Mouse (Mus musculus): Measurements from ENCODE around the gene 4930522H14Rik. TPM values are rescaled to one million over a fixed set of nuclear protein-coding genes. Genes with fewer than 3 reads are reported as not detected.

Gene 4930522H14Rik
- polyA plus RNA-seq, 1 experiment from 2014 or later: not detected

DNA sequence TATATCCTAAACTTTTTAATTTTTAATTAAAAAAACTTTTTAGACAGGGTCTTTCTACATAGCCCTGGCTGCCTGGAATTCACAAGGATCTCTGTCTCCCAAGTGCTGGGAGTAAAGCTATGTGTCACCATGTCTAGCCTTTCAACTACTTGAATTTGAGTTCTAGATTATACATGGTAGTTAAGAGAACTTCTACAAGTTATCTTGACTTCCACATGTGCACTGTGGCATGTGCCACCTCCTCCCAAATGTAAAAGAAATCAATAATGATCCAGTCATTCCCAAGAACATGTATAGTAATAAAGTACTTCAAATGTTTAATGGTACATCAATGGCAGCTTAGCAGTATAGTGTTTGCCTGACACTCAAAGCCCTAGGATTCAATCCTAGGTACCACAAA lies 63.4 kb downstream of the 4930522H14Rik start:
- Histone ChIP-seq H3K36me3 (replicated peaks) (peaks cover 12% of the 10 kb centered on the region), H3K4me3 (no peak overlapping the region), H3K27ac (no peak overlapping the region), H3K27me3 (ENCODE audit: poor library complexity, severe bottlenecking) (no peaks in the 10 kb centered on the region), H3K9me3 (no peaks in the 10 kb centered on the region), H3K4me1 (no peaks in the 10 kb centered on the region)
- no peak for DNase-seq (ENCODE audit: extremely low spot score, low spot score)

- Histone ChIP-seq H3K36me3 (replicated peaks) (no peaks in the 10 kb centered on the region), H3K4me1 (no peaks in the 10 kb centered on the region), H3K4me3 (no peak overlapping the region), H3K27ac (no peak overlapping the region), H3K9me3 (no peaks in the 10 kb centered on the region), H3K27me3 (ENCODE audit: poor library complexity, severe bottlenecking) (no peaks in the 10 kb centered on the region)
- DNase-seq (ENCODE audit: extremely low spot score, low spot score): no peak
These were observed 67.2 kb downstream of the 4930522H14Rik start for GRCm38 (mm10) chr4:109463892-109464291.

DNA sequence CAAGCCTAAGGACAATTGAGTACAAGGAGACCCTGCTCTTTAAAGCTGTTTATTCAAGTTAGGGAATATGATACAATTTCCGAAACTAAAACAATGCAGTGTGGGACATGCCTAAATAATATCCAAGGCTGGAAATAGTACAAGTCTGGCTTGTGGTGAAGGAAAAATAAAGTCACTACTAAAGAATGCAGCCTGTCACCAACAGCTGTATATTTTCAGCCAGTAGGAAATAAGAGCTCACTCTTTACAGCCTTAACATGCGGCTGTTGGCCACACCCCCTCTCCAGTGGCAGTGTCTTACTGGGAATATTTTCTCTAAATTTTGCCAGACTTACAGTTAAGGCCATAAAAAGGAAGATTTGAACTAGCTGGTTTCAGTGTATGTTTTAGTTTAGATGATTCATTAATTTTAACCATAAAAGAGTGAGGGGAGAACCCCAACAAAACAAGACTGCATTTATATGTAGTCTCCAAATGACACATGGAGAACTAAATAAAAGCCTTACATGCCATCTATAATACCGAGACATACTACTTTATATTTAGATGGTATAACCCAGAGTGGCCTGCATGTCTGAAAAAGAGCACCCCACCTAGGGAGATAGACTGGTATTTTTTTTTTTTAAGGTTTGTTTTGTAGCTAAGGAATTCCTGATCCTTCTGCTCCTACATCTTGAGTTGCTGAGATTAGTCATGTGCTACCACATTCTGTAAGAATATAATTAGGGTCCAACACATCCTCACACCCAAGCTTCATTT lies 70.5 kb downstream of the 4930522H14Rik start:
- no peaks in the 10 kb centered on the region for H3K9me3 ChIP-seq
- WGBS: 82% methylated on average over 3 of the region's 3 CpGs
- peaks cover 8% of the 10 kb centered on the region for H3K36me3 ChIP-seq (replicated peaks)
- no peak overlapping the region for H3K4me3 ChIP-seq
- H3K27ac ChIP-seq: no peak overlapping the region
- H3K27me3 ChIP-seq (ENCODE audit: poor library complexity, severe bottlenecking): no peaks in the 10 kb centered on the region
- no peaks in the 10 kb centered on the region for H3K4me1 ChIP-seq
- DNase-seq (ENCODE audit: extremely low spot score, low spot score): no peak

DNA sequence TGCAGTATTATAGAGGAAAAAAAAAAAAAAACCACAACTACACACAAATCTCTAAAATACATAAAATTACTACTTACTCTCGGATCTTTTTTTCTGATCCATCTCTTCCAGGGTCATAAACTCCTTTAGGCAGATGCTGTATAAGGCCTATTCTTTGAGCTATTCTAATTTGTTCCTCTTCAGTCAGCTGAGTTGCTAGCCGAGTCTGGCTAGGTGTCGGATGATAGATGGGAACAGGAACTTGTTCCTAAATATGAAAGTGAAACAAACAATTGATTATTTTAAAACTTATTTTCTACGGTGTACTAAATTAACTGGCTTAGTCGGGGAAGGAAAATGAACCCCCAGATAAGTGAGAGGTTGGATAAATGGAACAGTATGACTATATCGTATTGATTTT lies 74.3 kb downstream of the 4930522H14Rik start:
- WGBS: 96% methylated on average over 6 of the region's 6 CpGs
- no peak overlapping the region for H3K4me3 ChIP-seq
- peaks cover 35% of the 10 kb centered on the region for H3K36me3 ChIP-seq (replicated peaks)
- DNase-seq (ENCODE audit: extremely low spot score, low spot score): no peak
- no peaks in the 10 kb centered on the region for H3K4me1 ChIP-seq
- H3K27ac ChIP-seq: no peak overlapping the region
- H3K27me3 ChIP-seq (ENCODE audit: poor library complexity, severe bottlenecking): no peaks in the 10 kb centered on the region
- no peaks in the 10 kb centered on the region for H3K9me3 ChIP-seq

Other genes starting within 250 kb of the 4930522H14Rik start
- 4.2 and 4.9 TPM in 2 replicates for gene Ttc39a, start 124.7 kb downstream of the 4930522H14Rik start, polyA plus RNA-seq (2016; fragmentation: Nextera tagmentation; extraction: Ambion mirVana)
- 20.6 and 21.0 TPM in 2 replicates for gene Rnf11, start 46.6 kb downstream of the 4930522H14Rik start, polyA plus RNA-seq (2016; fragmentation: Nextera tagmentation; extraction: Ambion mirVana)
- gene Cdkn2c, start 135.9 kb upstream of the 4930522H14Rik start, polyA plus RNA-seq (2016; fragmentation: Nextera tagmentation; extraction: Ambion mirVana): 2.8 and 4.2 TPM in 2 replicates
- gene Faf1, start 145.3 kb upstream of the 4930522H14Rik start, polyA plus RNA-seq (2016; fragmentation: Nextera tagmentation; extraction: Ambion mirVana): 28.3 and 29.7 TPM in 2 replicates

Data from forebrain, embryonic 10.5 days (tissue).